Mouse (Mus musculus): ENCODE measurements around the gene Csdc2. TPM values are rescaled to one million over a fixed set of nuclear protein-coding genes. Genes with fewer than 3 reads are reported as not detected.

The Csdc2 gene
- polyA plus RNA-seq, 1 experiment, result 4.4 TPM

DNA sequence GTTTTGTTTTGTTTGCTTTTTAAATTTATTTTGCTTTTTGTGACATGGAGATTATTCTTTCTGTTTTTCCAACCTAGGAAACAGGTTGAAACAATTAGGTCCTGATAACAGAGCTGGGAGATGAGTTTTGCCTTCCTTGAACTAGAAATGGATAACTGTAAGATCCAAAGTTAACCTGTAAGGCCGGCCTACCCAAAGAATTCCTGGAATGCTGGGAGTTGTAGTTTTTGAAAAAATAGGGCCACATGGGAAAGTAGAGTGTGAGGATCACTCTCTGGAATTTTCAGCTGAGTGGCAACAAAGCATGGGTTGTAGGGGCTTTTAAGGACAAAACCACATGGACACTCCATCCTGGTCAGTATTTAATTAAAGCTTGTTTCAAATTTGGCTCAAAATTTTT, 45.6 kb downstream of the Csdc2 start:
- H3K4me3 ChIP-seq (ENCODE audit: insufficient read depth, low read length), result no peak overlapping the region
- H3K27ac ChIP-seq (ENCODE audit: insufficient read depth, low read length), result no peak overlapping the region
- TF ChIP-seq POLR2A (IDR thresholded peaks at IDR 0.05; ENCODE audit: low read depth, low read length) (no peak), CTCF (IDR thresholded peaks at IDR 0.05; ENCODE audit: borderline replicate concordance, insufficient read depth, low read length) (no peak)
- no peaks in the 10 kb centered on the region for H3K4me1 ChIP-seq (ENCODE audit: control insufficient read depth, insufficient read depth, low read length)

DNA sequence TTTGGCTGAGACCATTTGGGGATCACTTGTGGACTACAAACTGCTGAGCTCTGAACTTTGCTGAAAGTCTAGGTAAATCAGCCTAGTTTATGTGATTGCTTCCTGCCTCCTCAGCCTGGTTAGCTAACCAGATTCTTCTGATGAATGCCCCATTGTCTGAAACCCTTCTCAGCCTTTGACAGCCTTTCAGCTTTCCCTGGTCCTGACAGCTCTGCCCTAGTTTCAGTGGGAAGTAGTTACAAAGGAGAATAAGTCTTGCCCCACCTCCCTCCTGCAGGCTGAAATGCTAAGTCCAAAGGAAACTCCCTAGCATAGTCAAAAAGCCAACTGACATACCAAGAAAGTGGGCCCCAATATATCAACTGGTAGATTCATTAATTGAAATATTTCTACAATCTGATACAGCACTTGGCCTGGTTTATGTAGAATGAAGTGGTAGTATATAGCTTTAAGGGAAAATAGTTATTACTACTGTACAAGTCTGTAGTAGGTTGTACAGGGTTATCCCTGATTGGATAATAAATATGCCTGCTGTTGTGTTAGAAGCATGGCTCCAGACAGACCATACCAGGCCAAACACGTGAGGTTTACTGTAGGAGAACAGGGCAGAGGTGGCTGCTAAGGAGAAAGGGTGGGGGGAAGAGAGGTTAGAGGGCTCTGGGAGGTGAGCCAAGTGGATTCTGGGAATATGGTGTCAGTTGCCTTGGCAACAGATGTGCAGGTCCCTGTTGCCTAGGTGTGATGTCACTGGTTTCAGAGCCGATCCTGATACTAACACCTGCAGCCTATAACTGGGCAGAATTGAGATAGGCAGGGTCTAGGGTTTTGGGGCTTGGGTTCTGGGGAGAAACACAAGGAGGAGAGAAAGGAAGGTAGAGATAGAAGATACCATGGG, 49.0 kb downstream of the Csdc2 start:
- Histone ChIP-seq H3K27ac (ENCODE audit: insufficient read depth, low read length) (no peak overlapping the region), H3K4me1 (ENCODE audit: control insufficient read depth, insufficient read depth, low read length) (no peaks in the 10 kb centered on the region), H3K4me3 (ENCODE audit: insufficient read depth, low read length) (no peak overlapping the region)
- TF ChIP-seq POLR2A (IDR thresholded peaks at IDR 0.05; ENCODE audit: low read depth, low read length), result no peak
- TF ChIP-seq CTCF (IDR thresholded peaks at IDR 0.05; ENCODE audit: borderline replicate concordance, insufficient read depth, low read length), result no peak

DNA sequence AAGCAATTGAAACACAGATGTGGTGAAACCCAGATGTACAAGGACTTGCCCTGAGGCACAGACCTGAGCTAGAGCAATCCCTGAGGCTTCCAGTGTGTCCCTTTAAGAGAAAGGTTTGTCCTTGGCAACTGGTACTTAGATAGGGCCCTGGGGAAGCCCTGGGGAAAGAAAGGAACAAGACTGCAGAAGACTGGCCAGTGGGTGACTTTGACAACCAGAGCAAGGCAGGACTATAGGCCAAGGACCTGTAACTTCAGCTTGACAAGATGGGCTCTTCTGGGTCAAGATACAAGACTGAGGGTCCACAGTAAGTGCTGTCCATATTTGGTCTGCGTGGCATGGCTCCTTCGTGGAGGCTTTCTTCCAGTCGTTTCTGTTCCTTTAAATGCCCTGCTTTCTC, 51.1 kb downstream of the Csdc2 start, which contains the start of gene Xrcc6:
Gene Xrcc6 (plus strand): TSS at position 190 of the 400 bp plus-strand sequence.
- H3K4me3 ChIP-seq (ENCODE audit: insufficient read depth, low read length), result no peak within 1 kb of the TSS
- TF ChIP-seq POLR2A (IDR thresholded peaks at IDR 0.05; ENCODE audit: low read depth, low read length) (no peak), CTCF (IDR thresholded peaks at IDR 0.05; ENCODE audit: borderline replicate concordance, insufficient read depth, low read length) (no peak)
- H3K27ac ChIP-seq (ENCODE audit: insufficient read depth, low read length), result no peak within 1 kb of the TSS
- H3K4me1 ChIP-seq (ENCODE audit: control insufficient read depth, insufficient read depth, low read length), result no peaks in the 10 kb centered on the region

DNA sequence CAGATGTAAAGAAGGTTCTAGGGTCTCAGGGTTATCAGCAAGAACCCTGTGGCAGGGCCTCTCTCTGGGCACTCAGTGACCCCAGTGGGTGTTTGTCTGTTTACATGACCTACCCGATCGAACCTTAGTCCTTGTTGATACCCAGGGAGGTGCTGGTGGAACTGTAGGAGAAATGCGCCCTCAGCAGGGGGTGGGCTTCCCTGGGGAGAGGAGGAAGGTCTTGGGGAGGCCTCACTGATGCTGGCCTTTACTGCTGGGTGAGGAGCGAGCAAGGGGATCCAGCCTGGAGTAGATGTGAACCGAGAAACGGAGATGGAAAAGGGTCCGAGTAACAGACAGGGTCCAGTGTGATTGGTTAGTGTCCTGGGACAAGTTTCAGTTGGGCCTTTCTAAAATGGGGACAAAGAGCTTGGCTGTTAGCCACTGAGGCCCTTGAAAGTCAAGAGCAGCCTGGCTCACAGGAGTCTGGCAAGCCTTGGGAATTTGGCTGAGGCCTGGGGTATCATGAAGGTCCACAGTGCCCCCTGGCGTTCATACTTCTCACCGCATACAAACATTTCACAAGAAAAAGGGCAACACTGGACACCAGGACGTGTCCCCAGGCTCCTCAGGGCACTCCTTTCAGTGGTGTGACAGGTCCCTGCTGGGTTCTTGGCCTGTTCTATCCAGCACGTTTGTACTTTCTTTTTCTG, 53.0 kb downstream of the Csdc2 start:
- no peak overlapping the region for H3K27ac ChIP-seq (ENCODE audit: insufficient read depth, low read length)
- no peak for TF ChIP-seq POLR2A (IDR thresholded peaks at IDR 0.05; ENCODE audit: low read depth, low read length)
- TF ChIP-seq CTCF (IDR thresholded peaks at IDR 0.05; ENCODE audit: borderline replicate concordance, insufficient read depth, low read length), result 0 out of 2 replicates have a peak, but pooled peaks have one; percentile 37

DNA sequence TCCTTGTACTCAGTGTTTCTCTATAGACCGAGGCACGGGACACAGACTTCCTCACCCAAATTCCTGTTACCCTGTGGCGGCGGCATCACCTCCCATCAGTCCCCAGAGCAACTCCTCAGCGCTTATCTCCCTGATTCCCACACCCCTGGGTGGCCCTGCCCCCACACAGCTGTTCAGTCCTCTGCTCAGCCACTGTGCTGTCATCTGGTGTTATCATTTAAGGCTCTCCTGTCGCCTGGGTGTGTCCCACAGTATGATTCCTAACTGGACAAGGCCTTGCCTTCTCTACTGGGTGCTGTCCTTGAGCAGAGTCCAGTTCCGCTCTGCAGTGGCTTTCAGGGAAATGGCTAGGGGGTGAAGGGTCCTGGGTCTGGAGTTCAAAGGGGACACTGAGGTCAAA, 54.0 kb downstream of the Csdc2 start:
- H3K4me1 ChIP-seq (ENCODE audit: control insufficient read depth, insufficient read depth, low read length), result no peaks in the 10 kb centered on the region
- H3K4me3 ChIP-seq (ENCODE audit: insufficient read depth, low read length), result no peak overlapping the region

More for the DNA sequence above, 53.0 kb downstream of the Csdc2 start:
- Histone ChIP-seq H3K4me3 (ENCODE audit: insufficient read depth, low read length) (no peak overlapping the region), H3K4me1 (ENCODE audit: control insufficient read depth, insufficient read depth, low read length) (no peaks in the 10 kb centered on the region)

DNA sequence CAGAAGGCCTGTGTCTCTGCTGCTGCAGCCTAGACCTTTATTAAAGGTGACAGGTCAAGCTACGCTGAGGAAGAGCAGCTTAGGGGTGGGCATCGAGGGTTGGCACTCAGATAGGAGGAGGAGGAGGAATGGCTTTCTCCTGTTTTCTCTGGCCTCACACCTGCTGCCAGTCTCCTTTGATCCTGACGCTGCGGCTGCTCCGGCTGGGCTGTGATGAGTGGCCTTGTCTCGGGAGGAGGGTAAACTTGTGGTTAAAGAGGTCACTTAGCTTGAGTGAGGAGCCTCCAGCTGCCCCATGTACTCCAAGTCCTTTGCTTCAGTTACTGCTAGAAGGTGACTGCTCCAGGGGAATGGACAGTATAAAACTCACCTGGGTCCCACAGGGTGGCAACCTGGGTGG, 57.4 kb downstream of the Csdc2 start:
- TF ChIP-seq CTCF (IDR thresholded peaks at IDR 0.05; ENCODE audit: borderline replicate concordance, insufficient read depth, low read length) (no peak), POLR2A (IDR thresholded peaks at IDR 0.05; ENCODE audit: low read depth, low read length) (no peak)
- Histone ChIP-seq H3K27ac (ENCODE audit: insufficient read depth, low read length) (no peak overlapping the region), H3K4me3 (ENCODE audit: insufficient read depth, low read length) (no peak overlapping the region), H3K4me1 (ENCODE audit: control insufficient read depth, insufficient read depth, low read length) (no peaks in the 10 kb centered on the region)

More for the DNA sequence above, 54.0 kb downstream of the Csdc2 start:
- H3K27ac ChIP-seq (ENCODE audit: insufficient read depth, low read length), result no peak overlapping the region
- TF ChIP-seq POLR2A (IDR thresholded peaks at IDR 0.05; ENCODE audit: low read depth, low read length), result no peak
- no peak for TF ChIP-seq CTCF (IDR thresholded peaks at IDR 0.05; ENCODE audit: borderline replicate concordance, insufficient read depth, low read length)

Other genes starting within 250 kb of the Csdc2 start
- gene Chadl, start 239.5 kb upstream of the Csdc2 start, polyA plus RNA-seq (2011; ENCODE audit: insufficient read length, low read depth, missing spikeins), result 1.1 and 2.3 TPM in 2 replicates
- 41.2 and 50.6 TPM in 2 replicates for gene Zc3h7b, start 191.7 kb upstream of the Csdc2 start, polyA plus RNA-seq (2011; ENCODE audit: insufficient read length, low read depth, missing spikeins)
- 68.2 and 69.1 TPM in 2 replicates for gene Rangap1, start 191.2 kb upstream of the Csdc2 start, polyA plus RNA-seq (2011; ENCODE audit: insufficient read length, low read depth, missing spikeins)
- gene Tef, start 134.3 kb upstream of the Csdc2 start, polyA plus RNA-seq (2011; ENCODE audit: insufficient read length, low read depth, missing spikeins), result 37.4 and 43.1 TPM in 2 replicates
- gene Tob2, start 78.0 kb upstream of the Csdc2 start, polyA plus RNA-seq (2011; ENCODE audit: insufficient read length, low read depth, missing spikeins), result 21.4 and 22.8 TPM in 2 replicates
- gene Phf5a, start 64.8 kb upstream of the Csdc2 start, polyA plus RNA-seq (2011; ENCODE audit: insufficient read length, low read depth, missing spikeins), result 53.0 and 71.3 TPM in 2 replicates
- 143 and 150 TPM in 2 replicates for gene Aco2, start 64.5 kb upstream of the Csdc2 start, polyA plus RNA-seq (2011; ENCODE audit: insufficient read length, low read depth, missing spikeins)
- 12.3 and 16.2 TPM in 2 replicates for gene Polr3h, start 10.5 kb upstream of the Csdc2 start, polyA plus RNA-seq (2011; ENCODE audit: insufficient read length, low read depth, missing spikeins)
- gene Pmm1, start 24.2 kb downstream of the Csdc2 start, polyA plus RNA-seq (2011; ENCODE audit: insufficient read length, low read depth, missing spikeins), result 88.7 and 121 TPM in 2 replicates
- not detected in 2 replicates for gene 1700029P11Rik, start 43.8 kb downstream of the Csdc2 start, polyA plus RNA-seq (2011; ENCODE audit: insufficient read length, low read depth, missing spikeins)
- 37.4 and 38.1 TPM in 2 replicates for gene Xrcc6, start 51.1 kb downstream of the Csdc2 start, polyA plus RNA-seq (2011; ENCODE audit: insufficient read length, low read depth, missing spikeins)
- 49.4 and 50.2 TPM in 2 replicates for gene Desi1, start 97.1 kb downstream of the Csdc2 start, polyA plus RNA-seq (2011; ENCODE audit: insufficient read length, low read depth, missing spikeins)
- 176 and 193 TPM in 2 replicates for gene Snu13, start 110.8 kb downstream of the Csdc2 start, polyA plus RNA-seq (2011; ENCODE audit: insufficient read length, low read depth, missing spikeins)
- gene 4930407I10Rik, start 122.4 kb downstream of the Csdc2 start, polyA plus RNA-seq (2011; ENCODE audit: insufficient read length, low read depth, missing spikeins), result not detected in 2 replicates
- gene Mei1, start 133.2 kb downstream of the Csdc2 start, polyA plus RNA-seq (2011; ENCODE audit: insufficient read length, low read depth, missing spikeins), result not detected in 2 replicates
- 15.0 and 18.6 TPM in 2 replicates for gene Ccdc134, start 191.2 kb downstream of the Csdc2 start, polyA plus RNA-seq (2011; ENCODE audit: insufficient read length, low read depth, missing spikeins)
- 86.4 and 87.3 TPM in 2 replicates for gene Srebf2, start 210.4 kb downstream of the Csdc2 start, polyA plus RNA-seq (2011; ENCODE audit: insufficient read length, low read depth, missing spikeins)

Measured in embryonic fibroblast, embryonic 13.5 days (primary cell).